Mouse (Mus musculus) stomach, postnatal 0 days (tissue): ENCODE results near the gene Akr1b8. TPM values are rescaled to one million over a fixed set of nuclear protein-coding genes. Genes with fewer than 3 reads are reported as not detected.
A peak's percentile ranks its signal among the peaks of the same experiment; 100 is the strongest.
"Not testable (repeated sequence)": the region's sequence is repeated elsewhere in the genome, so short reads cannot be mapped to it uniquely, and the experiment has no call there.

Experiments
- ATAC-seq: fragments of 200-750 bp; cut with Nextera tagmentation; 2 replicates; pipeline ENCODE4 v1.8.0; 2017; ENCODE audit not compliant: low FRiP score, low TSS enrichment
- DNase-seq: peaks from one replicate; pipeline ENCODE4 v3.0.0-alpha.2; 2016; ENCODE audit warnings: low spot score
- H3K27ac ChIP-seq: fragments of 300-500 bp; sonication (generic); replicated peaks from 2 replicates; pipeline ENCODE4 v1.5.1; 2014; ENCODE audit warnings: mild to moderate bottlenecking, control low read depth
- H3K27me3 ChIP-seq: fragments of 300-500 bp; sonication (generic); 2 replicates; pipeline ENCODE4 v1.6.1; 2014; ENCODE audit warnings: low read length; ENCODE audit not compliant: control insufficient read depth, insufficient read depth
- H3K36me3 ChIP-seq: fragments of 300-500 bp; sonication (generic); 2 replicates; pipeline ENCODE4 v1.6.1; 2014; ENCODE audit warnings: low read length, mixed read lengths; ENCODE audit not compliant: control insufficient read depth, insufficient read depth
- H3K4me1 ChIP-seq: fragments of 300-500 bp; sonication (generic); replicated peaks from 2 replicates; pipeline ENCODE4 v1.6.1; 2014; ENCODE audit warnings: antibody characterized with exemption; ENCODE audit not compliant: control insufficient read depth, insufficient read depth
- H3K4me2 ChIP-seq: fragments of 300-500 bp; sonication (generic); replicated peaks from 2 replicates; pipeline ENCODE4 v1.6.1; 2014; ENCODE audit warnings: low read depth, mild to moderate bottlenecking, control low read depth, moderate library complexity
- H3K4me3 ChIP-seq: fragments of 300-500 bp; sonication (generic); 2 replicates; pipeline ENCODE4 v1.5.1; 2014; ENCODE audit warnings: low read depth, low read length, control low read depth
- H3K9ac ChIP-seq: fragments of 300-500 bp; sonication (generic); 2 replicates; pipeline ENCODE4 v1.6.1; 2014; ENCODE audit warnings: mild to moderate bottlenecking, low read length, control low read depth, mixed read lengths
- H3K9me3 ChIP-seq: fragments of 300-500 bp; sonication (generic); 2 replicates; pipeline ENCODE4 v1.6.1; 2016; ENCODE audit warnings: low read length; ENCODE audit not compliant: control insufficient read depth
- CTCF ChIP-seq: IDR thresholded peaks from 2 replicates; pipeline ENCODE4 v1.5.1; 2016; ENCODE audit warnings: antibody characterized with exemption, low read depth, mild to moderate bottlenecking, moderate library complexity
- EP300 ChIP-seq: optimal IDR thresholded peaks from 2 replicates; pipeline ENCODE3; 2016; ENCODE audit warnings: antibody characterized with exemption
- WGBS: fragments of 180-500 bp; shearing (Covaris S2); extraction: QIAGEN DNeasy Blood & Tissue Kit; methylation state at CpG from one replicate; pipeline ENCODE4 v1.1.7; 2014; 5-methylcytosine and 5-hydroxymethylcytosine counted together
- polyA plus RNA-seq: library from polyadenylated mRNA; unstranded; fragments of >200 nt; fragmentation: Nextera tagmentation; extraction: Ambion mirVana; gene quantifications from 2 replicates; pipeline ENCODE4 v1.2.1, GENCODE M21; 2015

The Akr1b8 gene
- polyA plus RNA-seq, 1 experiment from 2014 or later = 96.1 TPM

DNA sequence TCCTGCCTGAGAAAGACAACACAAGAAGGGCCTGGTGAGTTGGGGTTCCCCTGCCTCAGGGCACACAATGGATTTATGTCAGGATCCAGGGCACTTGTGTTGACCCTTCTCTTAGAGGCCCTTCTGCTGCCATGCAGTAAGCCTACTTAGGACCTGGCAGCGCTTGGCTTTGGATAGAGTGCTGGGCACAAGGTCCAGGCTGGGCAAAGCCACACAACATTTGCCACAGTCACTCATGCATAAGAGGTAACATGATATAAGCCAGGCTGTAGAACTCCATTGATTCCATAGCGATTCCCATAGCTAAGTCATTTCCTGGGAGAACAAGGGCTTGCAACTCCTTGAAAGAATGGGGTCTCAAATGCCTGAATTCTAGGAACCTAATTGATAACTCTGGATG lies 40.0 kb upstream of the Akr1b8 start:
- ATAC-seq (no peak), DNase-seq (no peak)
- 90% methylated on average over 2 of the region's 2 CpGs for WGBS
- Histone ChIP-seq H3K27ac (no peak overlapping the region), H3K9ac (no peak overlapping the region), H3K4me1 (no peaks in the 10 kb centered on the region; the same call in 1 of the 2 replicates), H3K4me2 (no peak overlapping the region), H3K4me3 (no peak overlapping the region), H3K27me3 (no peaks in the 10 kb centered on the region), H3K9me3 (no peaks in the 10 kb centered on the region), H3K36me3 (peaks cover 5% of the 10 kb centered on the region; the same call in 1 of the 2 replicates)
- TF ChIP-seq CTCF = no peak
- TF ChIP-seq EP300 = no peak

- peak within 1 kb of the TSS; percentile 71 for H3K4me3 ChIP-seq
- peak within 1 kb of the TSS; percentile 58 for H3K27ac ChIP-seq
- H3K27me3 ChIP-seq = no peaks in the 10 kb centered on the region
- TF ChIP-seq EP300 (no peak), CTCF (peak; percentile 64)
- H3K9ac ChIP-seq = peak within 1 kb of the TSS; percentile 76
- WGBS = under 1% methylated on average over 60 of the region's 60 CpGs
- peak; percentile 98 for ATAC-seq
- H3K4me1 ChIP-seq = no peaks in the 10 kb centered on the region; the same call in 1 of the 2 replicates
- H3K4me2 ChIP-seq = peak within 1 kb of the TSS; percentile 98
- no peaks in the 10 kb centered on the region for H3K36me3 ChIP-seq
- no peaks in the 10 kb centered on the region for H3K9me3 ChIP-seq
- DNase-seq = peak; percentile 92
These were observed 36.8 kb upstream of the Akr1b8 start, which contains the start of gene Akr1b3 for GRCm38 (mm10) chr6:34316854-34317771. Gene Akr1b3, minus strand, starts transcription at chr6:34317478.

DNA sequence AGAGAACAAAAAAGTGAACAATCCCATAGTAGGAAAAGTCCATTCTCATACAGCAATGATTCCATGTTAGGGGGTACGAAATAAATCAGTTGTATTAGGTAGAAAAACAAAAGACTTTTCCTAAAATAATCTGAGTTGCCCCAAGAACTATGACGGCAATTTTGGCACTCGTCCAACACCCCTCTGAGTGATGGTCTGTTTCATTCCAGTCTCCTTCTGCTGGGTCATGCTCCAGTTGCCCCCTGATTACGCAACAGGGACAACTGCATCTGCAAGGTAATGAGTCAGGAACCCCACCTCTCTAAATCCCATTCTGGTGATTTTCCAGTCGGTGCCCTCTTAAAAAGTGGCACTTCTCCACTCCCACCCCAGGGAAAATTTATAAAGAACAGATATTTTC lies 35.7 kb upstream of the Akr1b8 start:
- TF ChIP-seq CTCF (no peak), EP300 (no peak)
- Histone ChIP-seq H3K27me3 (no peaks in the 10 kb centered on the region), H3K4me3 (peak overlapping the region; percentile 71; the same call in 1 of the 2 replicates), H3K27ac (no peak overlapping the region), H3K4me1 (no peaks in the 10 kb centered on the region; the same call in 1 of the 2 replicates), H3K4me2 (peak overlapping the region; percentile 98), H3K9me3 (no peaks in the 10 kb centered on the region), H3K9ac (no peak overlapping the region), H3K36me3 (no peaks in the 10 kb centered on the region)
- 33% methylated on average over 5 of the region's 5 CpGs for WGBS
- DNase-seq (no peak), ATAC-seq (no peak)

DNA sequence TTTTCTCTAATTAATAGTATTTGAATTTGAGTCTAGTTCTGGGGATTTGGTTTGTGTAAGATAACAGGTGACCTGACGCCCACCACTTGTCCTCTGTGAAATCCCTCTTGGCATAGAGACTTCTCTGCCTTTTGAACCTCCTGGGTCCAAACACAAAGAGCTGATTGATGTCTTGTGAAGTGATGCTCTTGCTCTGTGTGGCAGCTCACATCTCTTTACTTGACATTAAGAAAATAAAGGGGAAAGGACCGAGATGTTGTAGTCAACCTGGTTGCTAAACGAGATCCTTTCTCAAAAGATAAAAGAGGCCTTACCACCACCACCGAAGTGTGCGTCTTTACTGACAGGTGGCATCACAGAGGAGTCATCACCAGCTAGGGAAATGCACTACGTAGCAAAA lies 35.3 kb upstream of the Akr1b8 start:
- Histone ChIP-seq H3K4me2 (no peak overlapping the region), H3K27ac (no peak overlapping the region), H3K36me3 (no peaks in the 10 kb centered on the region), H3K27me3 (no peaks in the 10 kb centered on the region), H3K4me3 (no peak overlapping the region), H3K4me1 (no peaks in the 10 kb centered on the region; the same call in 1 of the 2 replicates), H3K9ac (no peak overlapping the region), H3K9me3 (no peaks in the 10 kb centered on the region)
- ATAC-seq = no peak
- DNase-seq = no peak
- WGBS = 64% methylated on average over 6 of the region's 6 CpGs
- TF ChIP-seq CTCF (no peak), EP300 (no peak)

GRCm38 (mm10) chr6:34322121-34322520 lies 31.8 kb upstream of the Akr1b8 start:
- Histone ChIP-seq H3K4me1 (no peaks in the 10 kb centered on the region), H3K36me3 (no peaks in the 10 kb centered on the region), H3K4me2 (no peak overlapping the region), H3K27me3 (no peaks in the 10 kb centered on the region), H3K27ac (no peak overlapping the region), H3K4me3 (no peak overlapping the region), H3K9ac (no peak overlapping the region), H3K9me3 (no peaks in the 10 kb centered on the region)
- no peak for TF ChIP-seq CTCF
- no peak for TF ChIP-seq EP300
- DNase-seq (no peak), ATAC-seq (no peak)
- WGBS = 91% methylated on average over 7 of the region's 7 CpGs

- no peaks in the 10 kb centered on the region for H3K27me3 ChIP-seq
- no peak overlapping the region for H3K9ac ChIP-seq
- no peaks in the 10 kb centered on the region for H3K36me3 ChIP-seq
- no peak overlapping the region for H3K4me3 ChIP-seq
- no peak for TF ChIP-seq CTCF
- TF ChIP-seq EP300 = no peak
- 88% methylated on average over 5 of the region's 5 CpGs for WGBS
- ATAC-seq (no peak), DNase-seq (no peak)
- H3K9me3 ChIP-seq = no peaks in the 10 kb centered on the region
- H3K4me1 ChIP-seq = no peaks in the 10 kb centered on the region
- no peak overlapping the region for H3K27ac ChIP-seq
- no peak overlapping the region for H3K4me2 ChIP-seq
These were observed 22.5 kb upstream of the Akr1b8 start for GRCm38 (mm10) chr6:34331379-34331778.

GRCm38 (mm10) chr6:34331804-34332203 lies 22.1 kb upstream of the Akr1b8 start:
- H3K4me3 ChIP-seq, DNase-seq, H3K4me1 ChIP-seq, ATAC-seq, H3K27ac ChIP-seq, H3K9ac ChIP-seq, H3K36me3 ChIP-seq, H3K9me3 ChIP-seq, H3K27me3 ChIP-seq, H3K4me2 ChIP-seq: not testable (repeated sequence)
- 82% methylated on average over 12 of the region's 12 CpGs for WGBS
